Mouse (Mus musculus) embryo, embryonic 10.5 days (tissue): ENCODE measurements around the gene Wdr20.
A peak's percentile ranks its signal among the peaks of the same experiment; 100 is the strongest.

Source experiments
- DNase-seq: peaks from one replicate; pipeline ENCODE4 v3.0.0-alpha.2; 2015; ENCODE audit warnings: low spot score

The Wdr20 gene

DNA sequence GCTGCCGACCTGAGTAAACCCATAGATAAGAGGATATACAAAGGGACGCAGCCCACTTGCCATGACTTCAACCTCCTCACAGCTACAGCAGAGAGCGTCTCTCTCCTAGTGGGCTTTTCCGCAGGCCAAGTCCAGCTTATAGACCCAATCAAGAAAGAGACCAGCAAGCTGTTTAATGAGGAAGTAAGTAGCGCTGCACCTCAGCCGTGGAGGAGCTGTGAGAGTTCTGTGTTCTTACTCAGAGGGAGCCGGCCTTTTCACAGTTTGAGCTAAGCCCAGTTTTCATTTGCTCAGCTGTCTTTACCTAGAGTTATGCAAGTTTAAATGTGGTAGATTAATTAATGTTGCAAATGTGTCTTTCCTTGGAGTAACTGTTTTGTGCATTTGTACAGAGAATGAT, 41.6 kb downstream of the Wdr20 start:
- no peak for DNase-seq

DNA sequence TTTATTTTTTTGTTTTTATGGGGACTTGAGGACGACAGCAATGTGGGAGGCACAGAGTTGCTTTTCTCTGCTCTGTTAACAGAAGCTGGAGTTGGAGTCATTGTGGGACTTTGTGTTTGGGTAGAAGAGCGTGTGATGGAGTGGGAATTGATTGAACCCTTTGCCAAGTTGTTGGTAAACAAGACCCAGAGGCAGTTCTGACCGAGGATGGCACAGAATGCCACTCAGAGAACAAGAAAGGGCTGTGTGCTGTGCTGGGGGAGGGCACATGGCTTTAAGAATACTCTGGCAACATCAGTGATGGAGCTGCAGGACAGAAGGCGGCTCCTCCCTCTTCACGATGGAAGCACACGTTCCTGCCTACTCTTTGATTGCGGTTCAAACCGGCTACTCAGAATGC, 43.4 kb downstream of the Wdr20 start:
- no peak for DNase-seq

DNA sequence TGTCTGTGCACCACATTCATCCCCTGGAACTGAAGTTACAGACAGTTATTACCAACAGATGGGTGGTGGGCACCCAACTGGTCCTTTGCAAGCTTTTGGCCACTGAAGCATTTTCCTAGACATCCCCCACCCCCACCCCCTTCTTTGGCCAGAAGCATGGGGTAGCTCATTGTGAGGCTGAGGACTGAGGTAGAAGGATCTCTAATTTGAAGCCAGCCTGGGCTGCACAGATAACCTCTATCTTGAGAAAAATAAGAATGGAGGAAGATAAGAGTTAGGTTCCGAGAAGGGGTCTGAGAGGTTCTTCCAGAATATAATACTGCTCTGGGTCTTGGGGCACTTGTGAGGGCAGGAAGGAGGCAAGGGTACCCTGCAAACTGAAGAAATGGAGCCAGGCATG, 44.5 kb downstream of the Wdr20 start:
- DNase-seq = no peak

DNA sequence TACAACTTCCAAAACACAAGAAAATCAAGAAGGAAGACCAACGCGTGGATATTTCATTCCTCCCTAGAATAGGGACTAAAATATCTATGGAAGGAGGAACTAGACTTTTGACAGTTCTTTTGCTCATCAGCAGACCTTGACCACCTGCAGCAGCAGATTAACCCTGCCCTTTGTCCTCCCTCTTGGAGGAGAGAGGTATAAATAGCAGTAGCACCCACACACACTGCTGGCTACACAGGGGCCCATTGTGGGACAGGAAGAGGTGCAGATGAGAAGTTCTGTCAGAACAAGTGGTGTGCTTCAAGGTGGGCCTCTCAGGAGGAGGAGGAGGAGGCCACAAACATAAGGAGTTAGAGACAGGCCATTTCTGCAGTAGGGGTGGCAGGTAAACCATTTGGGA, 46.5 kb downstream of the Wdr20 start:
- DNase-seq = no peak

DNA sequence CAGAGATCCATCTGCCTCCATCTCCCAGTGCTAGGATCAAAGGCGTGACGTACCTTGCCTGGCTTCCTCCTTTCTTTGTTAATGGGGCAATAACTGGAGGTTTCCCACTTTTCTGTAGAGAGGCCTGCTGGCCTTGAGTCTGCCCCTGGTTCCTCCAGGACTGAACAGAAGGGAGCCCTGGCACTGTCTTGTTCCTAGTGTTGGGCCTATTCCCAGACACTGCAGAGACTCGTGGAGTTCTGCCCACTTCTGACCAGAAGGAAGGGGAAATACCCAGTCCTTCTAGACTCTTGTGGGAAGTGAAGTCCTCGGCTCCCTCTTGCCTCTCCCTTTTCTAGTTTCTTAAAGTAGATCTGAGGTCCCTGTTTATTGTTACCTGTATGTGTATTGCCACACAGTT, 48.5 kb downstream of the Wdr20 start:
- DNase-seq = no peak

DNA sequence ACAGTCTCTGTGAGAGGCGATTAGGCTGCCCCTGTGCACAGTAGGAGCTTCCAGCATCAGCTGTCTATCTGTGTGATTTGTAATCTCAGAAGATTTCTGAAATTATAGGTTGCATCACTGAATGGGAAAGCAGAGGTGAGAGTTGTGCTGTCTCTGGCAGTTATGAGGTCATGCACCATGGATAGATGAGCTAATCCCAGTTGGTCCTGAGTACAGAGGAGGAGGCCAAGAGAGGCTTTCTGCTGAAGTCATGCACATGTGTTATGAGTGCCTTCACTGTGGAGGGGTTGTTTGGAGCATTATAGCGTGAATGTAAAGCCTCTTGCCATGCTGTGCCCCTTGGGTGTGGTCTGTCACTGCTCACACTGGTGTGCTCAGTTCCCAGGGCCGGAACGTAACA, 52.8 kb downstream of the Wdr20 start:
- no peak for DNase-seq

DNA sequence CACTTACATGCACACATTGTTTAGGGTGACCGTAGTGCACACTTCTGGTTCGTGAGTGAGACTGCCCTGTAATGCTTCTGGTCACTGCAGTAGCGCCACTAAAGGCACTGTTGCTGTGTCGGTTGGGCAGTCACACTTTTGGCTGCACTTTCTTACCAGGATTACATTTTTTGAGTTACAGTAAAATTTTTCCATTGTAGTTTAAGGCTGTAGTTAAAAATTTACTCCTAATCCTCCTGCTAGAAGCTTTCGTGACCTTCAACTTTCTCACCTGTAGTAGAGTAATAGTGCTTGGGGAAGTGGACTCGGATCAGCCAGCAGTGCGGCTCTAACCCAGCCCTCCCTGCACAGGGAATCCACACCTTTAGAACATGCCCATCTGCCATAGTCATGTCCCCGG, 53.3 kb downstream of the Wdr20 start:
- no peak for DNase-seq

DNA sequence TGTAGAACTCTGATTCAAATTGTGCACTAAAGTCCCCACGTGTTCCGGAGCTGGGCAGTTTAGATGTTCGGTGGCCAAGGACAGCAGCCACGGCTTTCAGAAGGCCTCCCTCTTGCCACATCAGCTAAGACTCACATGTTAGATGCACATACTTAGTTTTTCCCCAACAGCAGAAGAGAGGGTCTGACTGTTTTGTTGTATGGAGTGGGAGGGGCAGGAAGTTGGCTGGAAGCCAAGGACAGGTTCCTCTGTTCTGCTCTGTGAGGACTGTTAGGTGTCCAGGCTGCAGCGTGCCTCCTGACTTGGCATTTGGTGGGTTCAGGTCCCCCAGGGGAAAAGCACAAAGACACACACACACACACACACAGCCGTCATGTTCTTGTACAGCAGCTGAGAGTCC, 57.3 kb downstream of the Wdr20 start:
- no peak for DNase-seq

DNA sequence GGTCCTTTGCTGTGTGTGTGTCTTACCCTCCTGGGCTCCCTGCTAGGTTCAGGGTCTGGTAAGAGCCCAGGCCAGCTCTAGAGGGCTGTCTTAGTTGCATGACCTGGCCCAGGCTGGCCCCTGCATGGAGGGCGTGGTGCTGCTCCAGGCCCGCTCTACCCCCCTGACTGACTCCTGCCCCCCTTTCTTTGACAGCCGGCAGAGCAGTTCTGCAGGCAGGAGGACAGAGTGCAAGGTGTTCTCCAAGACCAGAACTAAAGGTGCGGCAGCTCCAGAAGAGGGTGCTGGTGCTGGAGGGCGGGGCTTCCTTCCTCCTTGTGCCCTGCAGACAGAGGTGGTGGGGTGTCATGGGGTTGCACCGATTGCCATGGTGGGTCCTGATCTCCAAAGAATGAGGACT, 59.0 kb downstream of the Wdr20 start:
- no peak for DNase-seq

DNA sequence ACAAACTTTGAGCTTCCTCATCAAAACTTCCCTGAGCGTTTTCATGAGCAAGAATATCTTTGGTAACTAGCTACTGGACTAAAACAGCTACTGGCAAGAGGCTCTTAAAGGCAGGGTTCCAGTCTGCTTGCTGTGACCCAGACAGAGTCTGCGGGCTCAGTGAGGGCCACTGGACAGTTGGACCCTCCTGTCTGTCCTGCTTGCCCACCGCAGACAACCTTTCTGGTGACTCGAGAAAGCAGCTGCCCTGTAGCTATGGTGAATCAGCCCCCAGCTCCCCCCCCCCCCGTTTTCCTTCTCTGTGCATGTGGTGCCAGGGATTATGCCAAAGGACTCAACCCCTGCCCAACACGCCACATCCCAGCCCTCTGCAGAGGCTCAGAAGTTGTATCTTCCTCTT, 59.5 kb downstream of the Wdr20 start:
- no peak for DNase-seq

DNA sequence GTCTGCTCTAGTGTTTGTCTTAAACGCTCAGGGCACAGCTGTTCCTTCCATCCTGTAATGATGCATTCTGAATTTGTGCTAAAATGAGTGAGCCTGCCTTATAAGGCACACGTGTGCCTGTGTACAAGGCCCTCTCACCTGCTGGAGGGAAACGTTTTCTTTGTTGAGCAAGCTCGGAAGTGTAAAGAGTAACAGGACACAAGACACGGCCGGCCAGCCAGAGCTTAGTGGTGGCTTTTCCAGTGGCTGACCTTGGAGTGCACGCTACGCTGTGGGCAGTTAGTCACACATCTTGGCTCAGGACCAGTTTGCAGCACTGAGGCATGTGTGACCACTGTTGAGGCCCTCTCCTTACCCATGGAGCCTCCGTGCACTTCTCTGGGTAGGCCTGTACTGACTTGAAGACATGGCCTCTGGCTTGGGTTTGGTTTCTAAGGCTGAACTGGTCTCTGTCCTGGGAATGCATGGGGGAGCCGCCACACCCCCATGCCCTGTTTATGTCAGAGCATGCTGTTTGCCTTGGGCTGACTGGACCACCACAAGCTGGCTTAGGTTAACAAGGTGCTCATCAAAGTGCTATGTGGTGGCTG, 60.2 kb downstream of the Wdr20 start:
- DNase-seq = no peak

DNA sequence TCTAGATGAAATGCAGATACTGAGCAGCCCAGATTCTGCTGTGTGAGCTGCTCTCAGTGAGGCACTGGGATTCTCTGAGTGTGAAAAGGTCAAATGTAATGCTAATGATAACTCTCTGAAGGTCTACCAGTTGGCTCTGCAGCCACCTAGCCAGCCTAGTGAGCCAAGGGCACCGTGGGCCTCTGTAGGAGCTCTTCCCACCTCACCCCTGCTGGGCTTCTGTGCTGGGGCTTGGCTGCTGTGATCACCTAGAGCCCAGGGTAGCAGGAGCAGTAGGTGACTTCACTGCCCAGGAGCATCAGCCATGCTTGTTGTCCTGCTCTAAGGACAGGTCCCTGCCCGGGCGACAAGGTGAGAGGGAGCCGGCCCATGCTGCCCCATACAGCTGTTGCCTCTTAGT, 61.5 kb downstream of the Wdr20 start:
- no peak for DNase-seq

DNA sequence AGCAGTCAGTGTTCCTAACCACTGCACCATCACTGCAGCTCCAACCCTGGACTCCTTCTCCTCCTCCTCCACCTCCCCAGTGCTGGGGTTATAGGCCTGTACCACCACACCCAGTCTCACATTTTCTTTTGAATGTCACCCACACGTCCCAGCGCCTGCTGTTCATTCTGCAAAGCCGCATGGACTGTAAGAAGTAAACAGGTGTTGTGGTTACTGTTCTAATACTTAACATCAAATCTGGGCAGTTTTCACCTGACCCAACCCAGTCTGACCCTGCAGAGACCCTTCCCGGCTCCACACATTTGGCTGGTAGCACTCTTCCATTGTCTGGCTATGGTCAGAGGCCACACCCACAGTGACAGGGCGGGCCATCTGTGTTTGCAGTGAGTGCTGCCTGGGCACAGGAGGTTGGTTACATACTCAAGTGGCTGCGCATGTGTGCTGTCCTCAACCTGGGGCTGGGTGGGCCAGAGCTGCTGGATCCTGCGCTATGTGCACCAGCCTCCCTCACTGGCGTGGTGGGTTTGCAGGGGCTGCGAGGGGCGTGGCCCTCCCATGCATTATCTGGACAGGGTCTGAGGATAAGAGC, 64.2 kb downstream of the Wdr20 start:
- no peak for DNase-seq

DNA sequence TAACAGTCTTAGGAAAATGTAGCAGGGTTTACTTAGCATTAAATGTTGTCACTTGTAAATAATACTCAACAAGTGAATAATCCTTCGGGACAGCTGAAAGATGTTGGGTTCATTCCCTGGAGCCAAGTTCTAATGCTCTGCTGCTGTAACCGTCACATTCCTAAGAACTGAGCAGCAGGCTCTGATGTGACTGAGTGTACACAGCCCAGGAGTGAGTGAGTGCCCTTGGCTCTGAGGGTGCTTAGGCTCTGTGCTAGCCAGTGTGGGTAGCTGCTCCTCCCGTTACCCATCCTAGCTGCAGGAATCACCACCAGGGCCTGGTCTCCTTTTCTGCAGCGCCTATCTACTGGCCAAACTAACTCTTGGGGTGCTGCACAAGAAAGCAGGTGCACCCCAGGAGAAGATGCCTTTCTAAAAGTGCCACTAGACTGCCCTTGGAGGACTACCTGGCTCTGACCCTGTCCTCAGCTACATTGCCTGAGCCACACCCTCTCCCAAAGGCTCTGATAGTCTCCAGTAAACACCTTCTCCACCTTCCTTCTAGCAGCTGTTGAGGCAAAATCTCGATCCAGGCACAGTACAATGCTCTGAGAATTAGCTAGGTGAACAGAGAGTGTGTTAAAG, 65.0 kb downstream of the Wdr20 start:
- DNase-seq = no peak

DNA sequence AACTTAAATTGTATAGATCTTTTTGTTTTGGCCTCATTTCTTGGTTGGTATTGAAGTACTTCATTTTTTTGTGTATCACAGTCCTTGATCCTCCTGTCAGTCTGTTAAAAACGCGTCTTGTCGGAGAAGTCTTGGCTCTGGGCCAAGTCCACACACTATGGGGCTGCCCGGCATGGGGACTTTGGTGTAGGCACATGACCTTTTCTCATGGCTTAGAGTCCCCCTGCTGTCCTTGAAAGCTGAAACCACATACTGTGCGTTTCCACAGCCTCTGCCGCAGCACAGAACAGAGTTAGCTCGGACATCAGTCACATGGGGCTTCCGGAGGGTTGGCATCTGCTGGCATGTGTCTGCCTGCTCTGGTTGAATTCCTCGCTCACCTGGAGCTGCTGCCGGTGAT, 66.5 kb downstream of the Wdr20 start:
- DNase-seq = peak; percentile 36

DNA sequence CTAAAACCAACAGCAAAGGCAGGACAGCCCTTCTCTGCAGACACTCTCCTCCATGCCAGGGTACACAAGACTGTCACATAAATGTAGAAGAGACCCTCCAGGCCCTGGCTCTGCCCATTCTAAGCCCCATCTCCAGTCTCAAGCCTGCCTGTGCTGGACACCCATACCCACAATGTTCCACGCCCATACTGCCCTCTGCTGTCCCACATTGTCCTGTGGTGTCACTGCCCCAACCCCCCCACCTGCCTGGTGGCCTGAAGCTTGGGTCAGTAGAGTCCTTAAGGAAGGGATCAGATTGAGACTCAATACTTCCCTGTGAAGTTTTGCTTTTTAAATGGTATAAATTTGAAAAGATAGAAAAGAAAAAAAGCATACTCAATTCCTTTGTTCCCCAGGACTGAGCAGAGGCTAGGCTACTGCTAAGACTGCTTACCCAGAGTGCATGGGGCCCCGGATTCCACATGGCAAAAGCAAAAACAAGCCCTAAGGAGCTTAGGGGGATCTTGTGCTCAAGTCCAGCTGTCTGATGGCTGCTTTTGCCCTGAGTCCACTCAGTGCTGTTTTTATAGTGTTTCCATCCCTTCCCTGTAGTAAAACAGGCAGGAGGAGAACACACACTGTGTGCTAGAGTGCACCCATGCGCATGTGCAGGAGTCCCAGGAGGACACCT, 68.7 kb downstream of the Wdr20 start:
- DNase-seq = no peak

DNA sequence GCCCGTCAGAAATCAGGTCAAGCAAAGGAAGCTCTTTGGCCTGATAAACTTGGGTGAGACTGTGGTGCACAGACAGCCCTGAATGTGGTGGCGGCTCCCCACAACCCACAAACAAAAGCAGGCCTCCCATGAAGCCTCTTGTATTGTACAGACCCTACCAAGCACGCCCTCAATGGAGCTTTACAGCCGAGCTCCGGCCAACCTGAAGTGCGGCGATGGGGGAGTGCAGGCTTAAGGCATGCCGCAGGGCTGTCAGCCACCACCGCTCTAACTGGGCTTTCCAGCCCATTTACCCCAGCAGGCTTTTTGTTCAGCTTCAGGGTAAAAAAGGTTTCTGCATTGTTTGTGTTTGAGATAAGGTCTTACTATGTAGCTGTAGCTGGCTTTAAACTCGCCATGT, 70.7 kb downstream of the Wdr20 start:
- DNase-seq = peak; percentile 5

DNA sequence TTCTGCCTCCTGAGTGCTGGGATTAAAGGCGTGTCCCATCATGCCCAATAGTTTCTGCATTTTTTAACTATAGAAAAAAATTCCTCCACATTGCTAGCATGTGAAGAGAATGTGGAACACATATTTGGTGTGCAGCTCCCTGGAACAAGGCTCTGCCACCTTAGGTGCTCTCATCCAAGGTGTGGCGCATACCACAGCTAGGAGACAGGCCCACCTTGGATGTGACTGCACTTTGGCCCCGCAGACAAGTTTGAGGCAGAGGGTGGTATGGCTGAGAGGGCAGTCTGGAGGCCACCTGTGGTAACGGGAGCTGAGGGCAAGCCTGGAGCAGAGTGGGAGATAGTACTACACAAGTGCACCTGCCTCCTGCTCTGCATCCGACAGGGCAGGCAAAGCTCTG, 71.1 kb downstream of the Wdr20 start:
- DNase-seq = no peak

DNA sequence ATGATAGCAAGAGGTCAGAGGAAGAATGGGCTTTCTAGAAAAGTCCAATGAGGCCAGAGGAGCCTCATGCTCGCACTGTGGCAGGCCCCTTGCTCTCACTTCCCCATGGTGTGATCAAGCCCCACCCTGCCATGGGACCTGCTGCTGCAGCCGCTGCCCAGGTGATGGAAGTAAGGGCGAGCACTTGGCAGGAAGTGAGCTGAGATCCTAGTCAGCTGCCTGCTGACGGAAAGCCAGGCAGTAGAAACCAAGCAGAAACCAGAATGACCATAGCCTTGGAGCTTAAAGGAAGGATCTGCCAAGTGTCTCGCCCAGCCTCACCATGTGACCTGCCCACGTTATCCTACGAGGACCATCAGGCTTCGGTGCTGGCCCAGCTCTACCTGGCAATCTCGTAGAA, 75.4 kb downstream of the Wdr20 start:
- DNase-seq = no peak

DNA sequence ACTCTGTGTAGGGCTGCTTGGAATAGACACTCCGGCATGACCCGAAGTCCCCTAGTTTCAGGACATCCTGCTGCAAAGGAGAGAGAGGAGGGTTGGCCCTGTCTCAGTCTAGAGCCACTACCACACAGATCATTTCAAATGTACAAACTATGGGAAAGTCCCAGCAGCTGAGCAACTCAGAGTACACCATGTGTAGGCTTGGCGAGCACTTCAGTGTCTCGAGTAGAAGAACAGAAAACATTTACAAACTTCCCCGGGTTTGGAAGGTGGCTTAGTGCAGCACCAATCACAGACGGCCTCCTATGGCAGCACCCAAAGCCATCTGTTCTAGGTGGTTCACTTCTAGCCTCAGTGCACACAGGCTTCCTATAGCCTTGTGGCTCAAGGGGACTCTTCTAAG, 75.9 kb downstream of the Wdr20 start:
- DNase-seq = no peak

DNA sequence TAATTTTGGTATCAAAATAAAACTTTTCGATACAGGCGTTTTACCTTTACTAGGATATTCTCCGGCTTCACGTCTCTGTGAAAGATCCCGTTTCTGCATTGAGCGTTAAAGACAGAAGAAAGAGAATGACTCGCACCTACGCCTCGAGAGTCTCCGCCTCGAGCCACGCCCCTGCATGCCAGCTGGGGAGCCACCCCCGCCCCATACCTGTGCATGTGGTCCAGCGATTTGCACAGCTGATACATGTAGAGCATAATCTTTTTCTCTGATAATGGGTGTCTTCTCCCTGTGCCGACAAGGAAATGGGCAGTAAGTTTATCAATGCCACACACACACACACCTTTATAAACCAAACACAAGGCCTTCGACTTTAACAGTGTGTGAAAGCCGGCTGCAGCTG, 77.2 kb downstream of the Wdr20 start:
- DNase-seq = no peak

DNA sequence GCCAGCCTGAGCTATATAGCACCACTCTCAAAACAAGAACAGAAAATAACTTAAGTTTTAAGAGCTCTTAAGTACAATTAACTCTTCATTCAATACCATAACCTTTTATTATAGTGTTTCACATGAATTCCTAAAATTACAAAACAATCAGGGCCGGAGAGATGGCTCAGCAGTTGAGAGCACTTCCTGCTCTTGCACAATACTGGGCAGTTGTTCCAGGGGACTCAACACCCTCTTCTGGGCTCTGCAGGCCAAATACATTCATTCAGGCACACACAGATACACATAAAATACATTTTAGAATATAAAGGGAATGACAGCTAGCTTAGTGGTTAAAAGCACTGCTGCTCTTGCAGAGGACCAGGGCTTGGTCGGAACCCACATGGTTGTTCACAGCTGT, 79.1 kb downstream of the Wdr20 start:
- DNase-seq = no peak

DNA sequence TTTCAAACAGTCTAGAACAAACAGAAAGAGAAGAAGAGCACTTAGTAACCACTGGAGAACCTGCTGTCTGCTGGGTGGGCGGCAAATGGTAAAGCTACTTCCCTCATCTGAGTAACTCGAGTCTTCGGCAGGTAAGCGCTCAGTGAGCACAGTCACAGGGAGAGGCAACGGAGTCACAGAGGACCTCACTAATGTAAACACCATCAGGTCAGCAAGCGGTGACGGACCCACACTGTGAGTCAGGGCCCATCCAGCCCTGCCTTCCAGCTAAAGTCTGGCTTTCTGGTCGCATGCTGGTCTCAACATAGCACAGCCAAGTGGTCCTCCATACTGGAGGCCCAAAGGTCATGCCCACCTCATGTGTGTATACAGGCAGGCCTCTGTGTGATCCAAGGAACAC, 81.6 kb downstream of the Wdr20 start:
- no peak for DNase-seq

DNA sequence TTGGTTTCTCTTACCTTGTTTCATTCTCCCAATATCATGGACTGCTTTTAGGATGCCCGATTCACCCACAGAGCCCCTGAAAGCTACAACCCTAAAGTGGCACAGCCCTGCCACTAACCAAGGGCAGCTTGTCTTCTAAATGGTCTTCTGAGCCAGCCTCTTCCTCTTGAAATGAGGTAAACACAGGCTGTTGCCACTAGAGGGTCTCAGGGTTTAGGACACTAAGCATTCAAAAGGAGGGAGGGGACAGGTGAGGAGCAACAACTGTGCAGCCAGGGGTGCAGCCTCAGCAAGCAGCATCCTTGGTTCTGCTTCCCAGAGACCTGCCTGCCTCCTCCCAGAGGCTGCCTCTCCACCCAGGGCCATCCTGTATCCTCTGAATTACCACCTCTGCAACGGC, 84.0 kb downstream of the Wdr20 start:
- DNase-seq = no peak
